In genomic region chrX:38771886-38772285, GRCm38 (mm10) we compare ENCODE assay signal across 10 mouse cellular contexts. TPM values are rescaled to one million over a fixed set of nuclear protein-coding genes. Genes with fewer than 3 reads are reported as not detected.
DNase-seq lines count a peak whose midpoint lies in the region; ATAC-seq and TF ChIP-seq lines count a peak whose summit lies in the region.
"Had no signal": no experiment of that assay in that cellular context is flagged by ENCODE, and none has a peak within 500 bp of the region (broad histone marks: within the 10 kb centered on the region; RNA-seq: fewer than 3 reads in every experiment).

No protein-coding gene starts in this region.

- H3K4me2 ChIP-seq in midbrain, embryonic 16.5 days (ENCODE audit: low read length), result no peak overlapping the region

- no peaks in the 10 kb centered on the region for H3K27me3 ChIP-seq in midbrain, embryonic 16.5 days (ENCODE audit: control insufficient read depth, insufficient read depth, low read depth, low read length)

- no peak for DNase-seq in gastrocnemius, adult 2 months
- DNase-seq in gastrocnemius, postnatal 36 days, result no peak
- peak; percentile 1 for DNase-seq in lung, postnatal 10 days
- DNase-seq in lung, adult 2 months, result no peak
- DNase-seq in thymus, postnatal 0 days (ENCODE audit: low spot score), result no peak
- DNase-seq in spleen, adult 18-20 months, result no peak

- H3K4me1 ChIP-seq in lung, adult 2 months (ENCODE audit: control insufficient read depth, insufficient read depth, low read length), result no peaks in the 10 kb centered on the region
- H3K4me1 ChIP-seq in midbrain, embryonic 16.5 days (ENCODE audit: control insufficient read depth, insufficient read depth, low read length), result no peaks in the 10 kb centered on the region

- no peak overlapping the region for H3K27ac ChIP-seq in gastrocnemius, adult 2 months
- no peak overlapping the region for H3K27ac ChIP-seq in midbrain, embryonic 16.5 days (ENCODE audit: low read length)
- H3K27ac ChIP-seq: liver, embryonic 14.5 days had no signal

- 41% methylated on average over 3 of the region's 3 CpGs for WGBS in lung, adult 2 months
- WGBS in midbrain, embryonic 16.5 days, result 21% methylated on average over 3 of the region's 3 CpGs

- H3K36me3 ChIP-seq in midbrain, embryonic 16.5 days (ENCODE audit: control insufficient read depth, insufficient read depth, low read length), result no peaks in the 10 kb centered on the region

- TF ChIP-seq POLR2A in lung, adult 2 months (IDR thresholded peaks at IDR 0.05; ENCODE audit: borderline replicate concordance, extremely low read depth, low read depth, low read length), result no peak

- no peak overlapping the region for H3K4me3 ChIP-seq in gastrocnemius, adult 2 months
- no peak overlapping the region for H3K4me3 ChIP-seq in lung, adult 2 months (replicated peaks; ENCODE audit: extremely low read depth, low read depth, low read length)
- H3K4me3 ChIP-seq in midbrain, embryonic 16.5 days (ENCODE audit: low read depth, low read length), result no peak overlapping the region

- intact Hi-C loops in gastrocnemius, adult 2 months (cut with DNase I), result loop anchor here (10.0 kb wide), 1 partner anchor 257 kb away; no protein-coding TSS in a partner anchor
- intact Hi-C loops in gastrocnemius, postnatal 36 days (cut with DNase I), result loop anchor here (10.0 kb wide), 1 partner anchor 257 kb away; no protein-coding TSS in a partner anchor

- H3K9me3 ChIP-seq in midbrain, embryonic 16.5 days (replicated peaks; ENCODE audit: control insufficient read depth, low read length, poor library complexity, severe bottlenecking), result no peaks in the 10 kb centered on the region

- TF ChIP-seq CTCF in gastrocnemius, adult 2 months (IDR thresholded peaks at IDR 0.05), result peak; percentile 36
- no peak for TF ChIP-seq CTCF in lung, adult 2 months (IDR thresholded peaks at IDR 0.05; ENCODE audit: insufficient read depth, low read length)

- H3K9ac ChIP-seq in midbrain, embryonic 16.5 days (ENCODE audit: low read depth, low read length), result no peak overlapping the region
- H3K9ac ChIP-seq: liver, embryonic 14.5 days had no signal

- ATAC-seq in frontal cortex, adult (ENCODE audit: low TSS enrichment), result peak; percentile 79
- peak; percentile 48 for ATAC-seq in midbrain, embryonic 16.5 days

RNA-seq across cellular contexts. Expression of gene 6030498E09Rik, which starts 0.6 kb away (rescaled TPM):
- not detected for total RNA-seq in gastrocnemius, adult 2 months (2021)
- not detected for total RNA-seq in gastrocnemius, postnatal 36 days (2021)
- not detected in 2 replicates for polyA plus RNA-seq in lung, adult 2 months (2012; rRNA removed)
- not detected in 2 replicates for polyA plus RNA-seq in midbrain, embryonic 16.5 days (2015; fragmentation: Nextera tagmentation; extraction: Ambion mirVana)
- polyA plus RNA-seq in thymus, postnatal 0 days (2015; fragmentation: Nextera tagmentation; extraction: Ambion mirVana), result not detected in 2 replicates
- polyA plus RNA-seq: stomach, embryonic 14.5 days had no signal
